Mouse (Mus musculus): ENCODE results near the gene Hebp1.
A peak's percentile ranks its signal among the peaks of the same experiment; 100 is the strongest.

Gene Hebp1

GRCm38 (mm10) chr6:135112411-135113113 is 85.3 kb downstream of the Hebp1 start:
- DNase-seq: no peak

GRCm38 (mm10) chr6:135107014-135107413 is 90.8 kb downstream of the Hebp1 start:
- DNase-seq: no peak

GRCm38 (mm10) chr6:135102736-135103303 is 95.0 kb downstream of the Hebp1 start:
- peak; percentile 31 for DNase-seq

- no peak for DNase-seq
Observed at GRCm38 (mm10) chr6:135100787-135101472, 96.9 kb downstream of the Hebp1 start.

GRCm38 (mm10) chr6:135092798-135093470 is 104.9 kb downstream of the Hebp1 start:
- no peak for DNase-seq

- DNase-seq: no peak
Observed at GRCm38 (mm10) chr6:135090661-135091060, 107.2 kb downstream of the Hebp1 start.

GRCm38 (mm10) chr6:135089786-135090185 is 108.0 kb downstream of the Hebp1 start:
- no peak for DNase-seq

GRCm38 (mm10) chr6:135087721-135088451 is 109.9 kb downstream of the Hebp1 start:
- peak; percentile 80 for DNase-seq
